Comparison of ENCODE assay signal across 10 mouse cellular contexts in the genomic region with DNA sequence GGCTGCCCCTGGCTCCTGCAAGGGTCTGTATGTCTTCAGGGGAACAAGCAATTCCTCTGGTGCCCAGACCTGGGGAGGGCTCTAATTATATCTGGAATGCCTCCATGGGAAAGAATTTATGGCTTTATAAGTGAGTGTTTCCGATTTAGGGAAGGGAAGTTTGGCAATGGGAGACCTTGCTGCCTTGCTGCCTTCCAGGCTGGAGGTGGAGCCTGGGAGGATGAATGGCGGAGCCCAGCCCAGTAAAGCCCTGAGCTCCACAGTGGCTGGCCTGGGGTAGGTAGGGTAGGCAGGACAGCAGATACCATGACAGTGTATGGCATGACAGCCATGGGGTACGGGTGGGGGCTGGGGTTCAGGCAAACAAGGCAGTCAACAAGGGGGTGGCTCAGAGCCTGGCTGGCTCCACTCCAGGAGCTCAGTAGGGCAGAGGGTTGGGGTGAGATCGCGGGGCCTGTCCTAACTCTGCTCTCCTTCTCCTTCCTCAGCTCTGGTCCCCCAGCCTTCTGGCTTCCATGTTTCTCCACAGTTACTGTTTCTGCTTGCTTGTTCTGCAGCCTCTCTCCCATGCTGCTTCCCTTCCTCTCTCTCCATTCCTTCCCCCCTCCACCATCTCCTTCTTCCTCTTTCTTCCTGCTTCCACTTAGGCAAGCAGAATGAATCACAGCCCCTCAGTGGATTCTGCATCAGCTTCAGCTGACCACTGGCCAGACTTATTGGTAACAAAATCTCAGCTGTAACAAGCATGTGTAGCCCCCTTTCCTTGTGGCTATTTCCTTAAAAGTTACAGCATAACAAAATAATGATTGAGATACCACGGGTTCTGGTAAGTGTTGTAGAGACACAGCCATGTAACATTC.
DNase-seq lines count a peak whose midpoint lies in the region; ATAC-seq lines count a peak whose summit lies in the region.
"Had no signal": no experiment of that assay in that cellular context is flagged by ENCODE, and none has a peak within 500 bp of the region (broad histone marks: within the 10 kb centered on the region; RNA-seq: fewer than 3 reads in every experiment).

No protein-coding gene starts in this region.

- no peak overlapping the region for H3K4me3 ChIP-seq in kidney, embryonic 14.5 days (ENCODE audit: low read length)
- H3K4me3 ChIP-seq in limb, embryonic 12.5 days (replicated peaks), result no peak overlapping the region

- H3K27me3 ChIP-seq in kidney, embryonic 14.5 days (ENCODE audit: control insufficient read depth, insufficient read depth, low read length), result no peaks in the 10 kb centered on the region
- no peaks in the 10 kb centered on the region for H3K27me3 ChIP-seq in limb, embryonic 12.5 days

- ATAC-seq in kidney, embryonic 14.5 days (ENCODE audit: low FRiP score, low TSS enrichment), result peak; percentile 65; the same call in 1 of the 2 replicates
- ATAC-seq in limb, embryonic 12.5 days (ENCODE audit: insufficient number of reproducible peaks, insufficient read depth, low FRiP score, low TSS enrichment, low read depth), result peak; percentile 72; the same call in 1 of the 2 replicates
- ATAC-seq in megakaryocyte progenitor cell, adult 5-6 weeks (replicated peaks; ENCODE audit: poor library complexity), result no peak

- WGBS in kidney, embryonic 14.5 days, result 60% methylated on average over 6 of the region's 6 CpGs
- 51% methylated on average over 6 of the region's 6 CpGs for WGBS in limb, embryonic 12.5 days

- H3K9ac ChIP-seq in kidney, embryonic 14.5 days (ENCODE audit: low read depth, low read length), result no peak overlapping the region
- H3K9ac ChIP-seq in limb, embryonic 12.5 days (replicated peaks), result 0 out of 2 replicates have a peak overlapping the region, but pooled peaks have one; percentile 37

- no peaks in the 10 kb centered on the region for H3K36me3 ChIP-seq in kidney, embryonic 14.5 days (ENCODE audit: control insufficient read depth, insufficient read depth, low read length)
- no peaks in the 10 kb centered on the region for H3K36me3 ChIP-seq in limb, embryonic 12.5 days

- H3K27ac ChIP-seq in kidney, embryonic 14.5 days (ENCODE audit: low read depth, low read length), result no peak overlapping the region
- peak overlapping the region; percentile 80 for H3K27ac ChIP-seq in limb, embryonic 12.5 days

- no peak overlapping the region for H3K4me2 ChIP-seq in kidney, embryonic 14.5 days (replicated peaks; ENCODE audit: low read depth, low read length)
- H3K4me2 ChIP-seq in limb, embryonic 12.5 days, result peak overlapping the region; percentile 13; the same call in 1 of the 2 replicates

- no peaks in the 10 kb centered on the region for H3K9me3 ChIP-seq in kidney, embryonic 14.5 days (ENCODE audit: control insufficient read depth, low read length)
- H3K9me3 ChIP-seq in limb, embryonic 12.5 days, result no peaks in the 10 kb centered on the region

- peak; percentile 42 for DNase-seq in adrenal gland, postnatal 10 days
- no peak for DNase-seq in adrenal gland, adult 8-10 months
- DNase-seq in kidney, adult 11 months, result no peak
- peak; percentile 57 for DNase-seq in 3134 (ENCODE audit: extremely low read depth, insufficient read length, low spot score)
- DNase-seq in urinary bladder, postnatal 25 days (ENCODE audit: low spot score), result no peak
- DNase-seq: gastrocnemius, postnatal 14 days; heart, postnatal 36 days had no signal

- peaks cover 35% of the 10 kb centered on the region for H3K4me1 ChIP-seq in kidney, embryonic 14.5 days (ENCODE audit: control insufficient read depth, insufficient read depth, low read length)
- H3K4me1 ChIP-seq in limb, embryonic 12.5 days (replicated peaks), result peaks cover 57% of the 10 kb centered on the region

Comparison
In these comparisons a context has a peak if more than half of its experiments do, and no peak if none do; other contexts are left out.
1. DNase-seq: peak in adrenal gland, postnatal 10 days (single experiment) and 3134 (single experiment); none in adrenal gland, adult 8-10 months (single experiment), kidney, adult 11 months (single experiment) and urinary bladder, postnatal 25 days (single experiment).